Mouse (Mus musculus) stomach, postnatal 0 days (tissue): ENCODE measurements around the gene 1810062G17Rik. TPM values are rescaled to one million over a fixed set of nuclear protein-coding genes. Genes with fewer than 3 reads are reported as not detected.

Experiments
- ATAC-seq: fragments of 200-750 bp; cut with Nextera tagmentation; 2 replicates; pipeline ENCODE4 v1.8.0; 2017; ENCODE audit not compliant: low FRiP score, low TSS enrichment
- DNase-seq: peaks from one replicate; pipeline ENCODE4 v3.0.0-alpha.2; 2016; ENCODE audit warnings: low spot score
- H3K27ac ChIP-seq: fragments of 300-500 bp; sonication (generic); replicated peaks from 2 replicates; pipeline ENCODE4 v1.5.1; 2014; ENCODE audit warnings: mild to moderate bottlenecking, control low read depth
- H3K27me3 ChIP-seq: fragments of 300-500 bp; sonication (generic); 2 replicates; pipeline ENCODE4 v1.6.1; 2014; ENCODE audit warnings: low read length; ENCODE audit not compliant: control insufficient read depth, insufficient read depth
- H3K36me3 ChIP-seq: fragments of 300-500 bp; sonication (generic); 2 replicates; pipeline ENCODE4 v1.6.1; 2014; ENCODE audit warnings: low read length, mixed read lengths; ENCODE audit not compliant: control insufficient read depth, insufficient read depth
- H3K4me1 ChIP-seq: fragments of 300-500 bp; sonication (generic); replicated peaks from 2 replicates; pipeline ENCODE4 v1.6.1; 2014; ENCODE audit warnings: antibody characterized with exemption; ENCODE audit not compliant: control insufficient read depth, insufficient read depth
- H3K4me2 ChIP-seq: fragments of 300-500 bp; sonication (generic); replicated peaks from 2 replicates; pipeline ENCODE4 v1.6.1; 2014; ENCODE audit warnings: low read depth, mild to moderate bottlenecking, control low read depth, moderate library complexity
- H3K4me3 ChIP-seq: fragments of 300-500 bp; sonication (generic); 2 replicates; pipeline ENCODE4 v1.5.1; 2014; ENCODE audit warnings: low read depth, low read length, control low read depth
- H3K9ac ChIP-seq: fragments of 300-500 bp; sonication (generic); 2 replicates; pipeline ENCODE4 v1.6.1; 2014; ENCODE audit warnings: mild to moderate bottlenecking, low read length, control low read depth, mixed read lengths
- H3K9me3 ChIP-seq: fragments of 300-500 bp; sonication (generic); 2 replicates; pipeline ENCODE4 v1.6.1; 2016; ENCODE audit warnings: low read length; ENCODE audit not compliant: control insufficient read depth
- CTCF ChIP-seq: IDR thresholded peaks from 2 replicates; pipeline ENCODE4 v1.5.1; 2016; ENCODE audit warnings: antibody characterized with exemption, low read depth, mild to moderate bottlenecking, moderate library complexity
- EP300 ChIP-seq: optimal IDR thresholded peaks from 2 replicates; pipeline ENCODE3; 2016; ENCODE audit warnings: antibody characterized with exemption
- WGBS: fragments of 180-500 bp; shearing (Covaris S2); extraction: QIAGEN DNeasy Blood & Tissue Kit; methylation state at CpG from one replicate; pipeline ENCODE4 v1.1.7; 2014; 5-methylcytosine and 5-hydroxymethylcytosine counted together
- polyA plus RNA-seq: library from polyadenylated mRNA; unstranded; fragments of >200 nt; fragmentation: Nextera tagmentation; extraction: Ambion mirVana; gene quantifications from 2 replicates; pipeline ENCODE4 v1.2.1, GENCODE M21; 2015

Gene 1810062G17Rik
- polyA plus RNA-seq, 1 experiment from 2014 or later: 4.0 TPM

DNA sequence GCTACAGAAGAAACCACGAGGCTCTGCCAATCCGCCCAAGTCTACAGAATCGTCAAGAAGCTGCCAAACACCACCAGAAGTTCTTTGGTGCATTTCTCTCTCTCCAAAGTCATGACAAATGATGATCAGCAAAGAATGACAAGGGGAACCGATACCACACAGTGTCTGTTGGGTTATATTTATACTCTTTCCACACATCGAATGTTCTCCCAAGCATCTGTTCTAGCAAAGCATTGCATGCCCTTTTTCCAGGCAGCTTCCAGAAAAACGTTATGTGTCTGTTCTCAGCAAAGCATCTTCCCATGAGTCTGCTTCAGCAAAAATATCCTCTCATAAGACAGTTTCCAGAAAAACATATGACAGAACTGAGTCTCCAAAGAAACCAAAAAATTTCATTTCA is 11.1 kb downstream of the 1810062G17Rik start:
- no peaks in the 10 kb centered on the region for H3K27me3 ChIP-seq
- H3K4me3 ChIP-seq: no peak overlapping the region
- H3K9me3 ChIP-seq: no peaks in the 10 kb centered on the region
- H3K4me1 ChIP-seq: no peaks in the 10 kb centered on the region
- no peak overlapping the region for H3K9ac ChIP-seq
- no peaks in the 10 kb centered on the region for H3K36me3 ChIP-seq
- WGBS: 84% methylated on average over 6 of the region's 6 CpGs
- H3K27ac ChIP-seq: no peak overlapping the region
- H3K4me2 ChIP-seq: no peak overlapping the region
- TF ChIP-seq CTCF: no peak
- no peak for TF ChIP-seq EP300
- no peak for DNase-seq
- ATAC-seq: no peak

DNA sequence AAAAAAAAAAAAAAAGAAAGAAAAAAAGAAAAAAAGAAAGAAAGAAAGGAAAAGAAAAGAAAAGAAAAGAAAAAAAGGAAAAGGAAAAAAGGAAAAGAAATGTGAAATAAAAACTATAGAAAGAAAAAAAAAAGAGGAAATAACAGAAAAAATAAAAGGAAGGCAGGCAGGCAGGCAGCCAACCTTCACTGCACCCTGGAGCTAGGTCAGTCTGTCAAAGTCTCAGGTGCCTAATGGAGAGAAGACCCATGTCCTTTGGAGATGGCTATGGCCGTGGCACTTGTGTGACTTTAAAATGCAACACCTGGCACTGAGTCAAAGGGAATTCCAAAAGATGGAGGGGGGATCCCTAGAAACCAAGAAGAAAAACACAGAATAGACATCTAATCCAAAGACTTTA is 12.6 kb downstream of the 1810062G17Rik start:
- no peak for DNase-seq

DNA sequence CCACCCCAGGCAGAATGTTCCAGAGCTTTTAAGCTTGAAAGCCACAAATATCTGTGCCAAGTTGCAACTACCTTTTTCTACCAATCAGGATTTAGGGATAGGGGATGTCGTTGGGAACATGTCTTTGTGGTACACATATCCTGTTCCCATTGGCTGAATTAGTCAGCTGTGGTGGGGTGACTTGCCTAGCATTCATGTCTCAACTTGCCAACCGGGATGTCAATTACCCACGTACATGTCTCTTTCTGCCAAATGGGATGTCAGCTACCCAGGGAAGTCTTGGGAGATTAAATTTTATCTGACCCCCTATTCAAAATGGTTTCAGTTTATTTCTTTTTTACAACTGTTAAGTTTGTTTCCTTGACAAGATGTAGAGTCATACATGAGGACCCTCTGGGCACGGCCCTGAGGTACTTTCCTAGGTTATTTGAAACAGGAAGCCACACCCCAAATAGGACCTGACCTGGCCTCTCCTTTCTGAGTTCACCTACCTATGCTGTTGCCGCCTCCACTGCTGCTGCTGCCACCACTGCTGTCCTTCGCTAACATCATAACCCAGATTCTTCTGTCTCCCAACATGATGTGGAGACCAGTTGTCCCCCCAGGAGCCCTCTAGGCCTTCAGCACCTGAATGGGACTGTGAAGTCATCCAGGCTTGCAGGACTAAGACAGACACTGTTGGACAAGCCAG is 13.3 kb downstream of the 1810062G17Rik start:
- WGBS: 79% methylated on average over 6 of the region's 6 CpGs
- no peak overlapping the region for H3K27ac ChIP-seq
- H3K4me1 ChIP-seq: no peaks in the 10 kb centered on the region
- no peaks in the 10 kb centered on the region for H3K9me3 ChIP-seq
- no peak overlapping the region for H3K4me2 ChIP-seq
- TF ChIP-seq EP300 (no peak), CTCF (no peak)
- no peak for DNase-seq
- ATAC-seq: no peak
- H3K36me3 ChIP-seq: no peaks in the 10 kb centered on the region
- no peaks in the 10 kb centered on the region for H3K27me3 ChIP-seq
- H3K4me3 ChIP-seq: no peak overlapping the region
- no peak overlapping the region for H3K9ac ChIP-seq

More for the DNA sequence above, 12.6 kb downstream of the 1810062G17Rik start:
- Histone ChIP-seq H3K27ac (no peak overlapping the region), H3K4me2 (no peak overlapping the region), H3K4me1 (no peaks in the 10 kb centered on the region), H3K9me3 (no peaks in the 10 kb centered on the region), H3K27me3 (no peaks in the 10 kb centered on the region), H3K4me3 (no peak overlapping the region), H3K36me3 (no peaks in the 10 kb centered on the region), H3K9ac (no peak overlapping the region)
- whole genome bisulfite sequencing: 52% methylated on average over 1 of the region's 1 CpGs
- no peak for TF ChIP-seq EP300
- TF ChIP-seq CTCF: no peak
- ATAC-seq: no peak

DNA sequence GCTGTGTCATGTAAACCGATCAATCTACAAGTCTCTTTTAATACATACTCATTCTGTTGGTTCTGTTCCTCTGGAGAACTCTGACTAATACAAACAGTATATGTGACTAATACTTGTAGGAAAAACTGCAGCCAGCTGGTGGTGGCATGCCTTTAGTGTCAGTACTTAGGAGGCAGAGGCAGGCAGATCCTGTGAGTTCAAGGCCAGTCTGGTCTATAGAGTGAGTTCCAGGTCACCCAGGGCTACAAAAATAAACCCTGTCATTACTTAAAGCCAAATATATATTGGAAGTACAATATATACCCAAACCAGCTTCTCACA is 13.8 kb downstream of the 1810062G17Rik start:
- H3K4me3 ChIP-seq: no peak overlapping the region
- H3K4me1 ChIP-seq: no peaks in the 10 kb centered on the region
- H3K9me3 ChIP-seq: no peaks in the 10 kb centered on the region
- no peaks in the 10 kb centered on the region for H3K36me3 ChIP-seq
- no peaks in the 10 kb centered on the region for H3K27me3 ChIP-seq
- no peak overlapping the region for H3K9ac ChIP-seq
- DNase-seq (no peak), ATAC-seq (no peak)
- 88% methylated on average over 1 of the region's 1 CpGs for WGBS
- TF ChIP-seq EP300 (no peak), CTCF (no peak)
- H3K4me2 ChIP-seq: no peak overlapping the region
- no peak overlapping the region for H3K27ac ChIP-seq

DNA sequence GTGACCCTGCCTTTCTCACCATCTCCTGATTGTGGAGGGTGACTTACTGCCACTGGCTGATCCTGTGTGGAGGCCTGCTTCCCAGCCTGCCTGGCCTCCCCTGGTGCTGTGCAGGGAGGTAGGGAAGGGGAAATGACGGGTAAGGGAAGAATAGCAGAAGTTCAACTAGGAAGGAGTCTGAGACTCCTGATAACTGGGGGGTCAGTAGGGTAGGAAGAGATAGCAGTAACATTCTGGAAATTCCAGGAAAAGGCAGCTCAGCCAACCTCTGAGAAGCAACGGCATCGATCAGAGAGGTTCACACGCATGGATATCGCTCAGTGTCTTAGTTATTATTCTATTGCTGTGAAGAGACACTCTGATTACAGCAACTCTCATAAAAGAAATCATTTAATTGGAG is 15.8 kb downstream of the 1810062G17Rik start:
- no peak for ATAC-seq
- Histone ChIP-seq H3K9ac (no peak overlapping the region), H3K4me3 (no peak overlapping the region), H3K27ac (no peak overlapping the region), H3K36me3 (no peaks in the 10 kb centered on the region), H3K27me3 (no peaks in the 10 kb centered on the region), H3K9me3 (no peaks in the 10 kb centered on the region), H3K4me2 (no peak overlapping the region), H3K4me1 (no peaks in the 10 kb centered on the region)
- no peak for DNase-seq
- TF ChIP-seq CTCF: no peak
- no peak for TF ChIP-seq EP300
- WGBS: 88% methylated on average over 5 of the region's 5 CpGs

- Histone ChIP-seq H3K4me2 (no peak overlapping the region), H3K4me3 (no peak overlapping the region), H3K27me3 (no peaks in the 10 kb centered on the region), H3K36me3 (no peaks in the 10 kb centered on the region), H3K4me1 (no peaks in the 10 kb centered on the region), H3K9me3 (no peaks in the 10 kb centered on the region), H3K27ac (no peak overlapping the region), H3K9ac (no peak overlapping the region)
- no peak for DNase-seq
- TF ChIP-seq EP300: no peak
- no peak for TF ChIP-seq CTCF
- WGBS: 70% methylated on average over 9 of the region's 9 CpGs
- ATAC-seq: no peak
These were observed 17.1 kb downstream of the 1810062G17Rik start for GRCm38 (mm10) chr3:36492716-36493391.
